Mouse (Mus musculus) forebrain, embryonic 16.5 days (tissue): ENCODE data around the gene Ankmy1. TPM values are rescaled to one million over a fixed set of nuclear protein-coding genes. Genes with fewer than 3 reads are reported as not detected.
A peak's percentile ranks its signal among the peaks of the same experiment; 100 is the strongest.

Source experiments
- ATAC-seq: fragments of 200-750 bp; cut with Nextera tagmentation; 2 replicates; pipeline ENCODE4 v1.8.0; 2017; ENCODE audit warnings: mild to moderate bottlenecking, moderate library complexity
- H3K27ac ChIP-seq: fragments of 300-500 bp; sonication (generic); 2 replicates; pipeline ENCODE4 v1.5.1; 2014; ENCODE audit warnings: low read length, control low read depth
- H3K27me3 ChIP-seq: fragments of 300-500 bp; sonication (generic); replicated peaks from 2 replicates; pipeline ENCODE4 v1.6.1; 2014; ENCODE audit warnings: low read length; ENCODE audit not compliant: control insufficient read depth, insufficient read depth
- H3K36me3 ChIP-seq: fragments of 300-500 bp; sonication (generic); 2 replicates; pipeline ENCODE4 v1.6.1; 2014; ENCODE audit not compliant: control insufficient read depth, insufficient read depth
- H3K4me1 ChIP-seq: fragments of 300-500 bp; sonication (generic); replicated peaks from 2 replicates; pipeline ENCODE4 v1.6.1; 2014; ENCODE audit warnings: low read length; ENCODE audit not compliant: control insufficient read depth, insufficient read depth
- H3K4me2 ChIP-seq: fragments of 300-500 bp; sonication (generic); 2 replicates; pipeline ENCODE4 v1.6.1; 2014; ENCODE audit warnings: mild to moderate bottlenecking, low read length, control low read depth
- H3K4me3 ChIP-seq: fragments of 300-500 bp; sonication (generic); replicated peaks from 2 replicates; pipeline ENCODE4 v1.5.1; 2014; ENCODE audit warnings: mild to moderate bottlenecking, low read length, control low read depth
- H3K9ac ChIP-seq: fragments of 300-500 bp; sonication (generic); replicated peaks from 2 replicates; pipeline ENCODE4 v1.6.1; 2014; ENCODE audit warnings: low read depth, low read length, control low read depth
- H3K9me3 ChIP-seq: fragments of 300-500 bp; sonication (generic); 2 replicates; pipeline ENCODE4 v1.6.1; 2016; ENCODE audit warnings: low read length; ENCODE audit not compliant: control insufficient read depth
- WGBS: fragments of 180-500 bp; shearing (Covaris S2); extraction: QIAGEN DNeasy Blood & Tissue Kit; methylation state at CpG from one replicate; pipeline ENCODE4 v1.1.7; 2014; 5-methylcytosine and 5-hydroxymethylcytosine counted together
- polyA plus RNA-seq: library from polyadenylated mRNA; unstranded; fragments of >200 nt; fragmentation: Nextera tagmentation; extraction: Ambion mirVana; gene quantifications from 2 replicates; pipeline ENCODE4 v1.2.1, GENCODE M21; 2015

The Ankmy1 gene
- polyA plus RNA-seq, 1 experiment from 2014 or later, result 1.1 TPM

GRCm38 (mm10) chr1:92935054-92935962, 32.6 kb upstream of the Ankmy1 start:
- H3K9me3 ChIP-seq, result no peaks in the 10 kb centered on the region
- no peaks in the 10 kb centered on the region for H3K27me3 ChIP-seq
- H3K9ac ChIP-seq, result peak overlapping the region; percentile 77
- H3K36me3 ChIP-seq, result peaks cover 15% of the 10 kb centered on the region
- peak overlapping the region; percentile 98 for H3K27ac ChIP-seq
- 9% methylated on average over 10 of the region's 10 CpGs for WGBS
- peaks cover 29% of the 10 kb centered on the region for H3K4me1 ChIP-seq
- peak overlapping the region; percentile 69 for H3K4me3 ChIP-seq
- ATAC-seq, result no peak
- peak overlapping the region; percentile 78 for H3K4me2 ChIP-seq

GRCm38 (mm10) chr1:92934182-92934827, 31.6 kb upstream of the Ankmy1 start, which contains the start of gene Capn10:
Gene Capn10, plus strand, starts transcription at chr1:92934376.
- Histone ChIP-seq H3K27me3 (no peaks in the 10 kb centered on the region), H3K4me3 (peak within 1 kb of the TSS; percentile 69), H3K27ac (peak within 1 kb of the TSS; percentile 98), H3K4me2 (peak within 1 kb of the TSS; percentile 78), H3K9me3 (no peaks in the 10 kb centered on the region), H3K4me1 (peaks cover 29% of the 10 kb centered on the region), H3K9ac (peak within 1 kb of the TSS; percentile 77), H3K36me3 (peaks cover 4% of the 10 kb centered on the region)
- peak; percentile 100 for ATAC-seq
- under 1% methylated on average over 45 of the region's 45 CpGs for WGBS

- peaks cover 3% of the 10 kb centered on the region for H3K36me3 ChIP-seq
- peak overlapping the region; percentile 78 for H3K4me2 ChIP-seq
- no peak for ATAC-seq
- no peaks in the 10 kb centered on the region for H3K27me3 ChIP-seq
- peak overlapping the region; percentile 69 for H3K4me3 ChIP-seq
- no peaks in the 10 kb centered on the region for H3K9me3 ChIP-seq
- WGBS, result 77% methylated on average over 4 of the region's 4 CpGs
- peak overlapping the region; percentile 98 for H3K27ac ChIP-seq
- peak overlapping the region; percentile 71 for H3K9ac ChIP-seq
- H3K4me1 ChIP-seq, result peaks cover 29% of the 10 kb centered on the region
Measured at GRCm38 (mm10) chr1:92933611-92934010, 30.9 kb upstream of the Ankmy1 start.

GRCm38 (mm10) chr1:92930171-92930706, 27.5 kb upstream of the Ankmy1 start:
- Histone ChIP-seq H3K9me3 (no peaks in the 10 kb centered on the region), H3K4me2 (no peak overlapping the region), H3K9ac (no peak overlapping the region), H3K4me1 (peaks cover 7% of the 10 kb centered on the region), H3K27ac (no peak overlapping the region), H3K4me3 (no peak overlapping the region), H3K27me3 (0 out of 2 replicates have a peak, but pooled peaks cover 3% of the 10 kb centered on the region), H3K36me3 (no peaks in the 10 kb centered on the region)
- no peak for ATAC-seq
- WGBS, result 18% methylated on average over 1 of the region's 1 CpGs

GRCm38 (mm10) chr1:92921496-92921895, 18.8 kb upstream of the Ankmy1 start:
- Histone ChIP-seq H3K36me3 (peaks cover 40% of the 10 kb centered on the region), H3K4me2 (no peak overlapping the region), H3K27ac (no peak overlapping the region), H3K4me3 (no peak overlapping the region), H3K4me1 (no peaks in the 10 kb centered on the region), H3K9me3 (no peaks in the 10 kb centered on the region), H3K27me3 (no peaks in the 10 kb centered on the region), H3K9ac (no peak overlapping the region)
- WGBS, result 95% methylated on average over 4 of the region's 4 CpGs
- no peak for ATAC-seq

GRCm38 (mm10) chr1:92920474-92921200, 17.9 kb upstream of the Ankmy1 start:
- Histone ChIP-seq H3K4me2 (no peak overlapping the region), H3K27me3 (no peaks in the 10 kb centered on the region), H3K27ac (no peak overlapping the region), H3K4me1 (no peaks in the 10 kb centered on the region), H3K9me3 (no peaks in the 10 kb centered on the region), H3K4me3 (no peak overlapping the region), H3K36me3 (peaks cover 46% of the 10 kb centered on the region), H3K9ac (no peak overlapping the region)
- WGBS, result 90% methylated on average over 7 of the region's 7 CpGs
- ATAC-seq, result no peak

GRCm38 (mm10) chr1:92919775-92920174, 17.1 kb upstream of the Ankmy1 start:
- Histone ChIP-seq H3K9ac (no peak overlapping the region), H3K4me2 (no peak overlapping the region), H3K4me1 (no peaks in the 10 kb centered on the region), H3K36me3 (peaks cover 51% of the 10 kb centered on the region), H3K27ac (no peak overlapping the region), H3K27me3 (no peaks in the 10 kb centered on the region), H3K9me3 (no peaks in the 10 kb centered on the region), H3K4me3 (no peak overlapping the region)
- 65% methylated on average over 12 of the region's 12 CpGs for WGBS
- no peak for ATAC-seq

GRCm38 (mm10) chr1:92919151-92919550, 16.4 kb upstream of the Ankmy1 start:
- Histone ChIP-seq H3K27me3 (no peaks in the 10 kb centered on the region), H3K9ac (no peak overlapping the region), H3K36me3 (peaks cover 51% of the 10 kb centered on the region), H3K9me3 (no peaks in the 10 kb centered on the region), H3K27ac (no peak overlapping the region), H3K4me2 (no peak overlapping the region), H3K4me3 (no peak overlapping the region), H3K4me1 (no peaks in the 10 kb centered on the region)
- 97% methylated on average over 11 of the region's 11 CpGs for WGBS
- no peak for ATAC-seq

- Histone ChIP-seq H3K4me3 (no peak overlapping the region), H3K9me3 (no peaks in the 10 kb centered on the region), H3K36me3 (peaks cover 51% of the 10 kb centered on the region), H3K9ac (no peak overlapping the region), H3K4me1 (peaks cover 15% of the 10 kb centered on the region), H3K27ac (no peak overlapping the region), H3K27me3 (no peaks in the 10 kb centered on the region), H3K4me2 (no peak overlapping the region)
- 96% methylated on average over 9 of the region's 9 CpGs for WGBS
- ATAC-seq, result no peak
Measured at GRCm38 (mm10) chr1:92916725-92917124, 14.0 kb upstream of the Ankmy1 start.
